Mouse (Mus musculus) mesoderm, embryonic 11.5 days (tissue): ENCODE results near the gene Arglu1.

ENCODE experiments used
- DNase-seq: peaks from one replicate; pipeline ENCODE4 v3.0.0-alpha.2; 2012; ENCODE audit warnings: low read depth, low spot score

Arglu1 gene

GRCm38 (mm10) chr8:8658426-8659224, 31.7 kb downstream of the Arglu1 start:
- peak; percentile 88 for DNase-seq

- DNase-seq = no peak
These were observed 32.5 kb downstream of the Arglu1 start for GRCm38 (mm10) chr8:8657692-8658355.

GRCm38 (mm10) chr8:8656578-8657441, 33.5 kb downstream of the Arglu1 start:
- DNase-seq = peak; percentile 46

- DNase-seq = peak; percentile 48
These were observed 34.7 kb downstream of the Arglu1 start for GRCm38 (mm10) chr8:8655346-8656340.

- DNase-seq = peak; percentile 71
These were observed 36.3 kb downstream of the Arglu1 start for GRCm38 (mm10) chr8:8653906-8654489.

DNA sequence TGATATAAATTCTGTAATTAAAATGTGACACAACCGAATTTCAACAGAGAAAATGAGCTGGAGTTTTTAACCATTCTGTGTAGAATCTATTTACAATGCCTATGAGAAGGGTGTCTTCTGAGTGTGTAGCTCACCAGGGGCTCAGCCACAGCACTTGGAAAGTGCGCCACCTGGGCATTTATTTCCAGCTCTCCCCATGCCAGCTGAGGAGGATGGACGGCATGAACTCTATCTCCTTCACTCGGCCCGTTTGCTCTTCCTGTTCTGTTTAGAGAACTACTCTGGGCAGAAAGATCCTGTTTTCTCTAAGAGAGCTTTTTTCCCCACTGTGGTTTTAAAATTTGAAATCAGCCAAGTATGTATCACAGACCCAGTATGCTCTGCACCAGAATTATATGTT, 37.0 kb downstream of the Arglu1 start:
- DNase-seq = no peak

DNA sequence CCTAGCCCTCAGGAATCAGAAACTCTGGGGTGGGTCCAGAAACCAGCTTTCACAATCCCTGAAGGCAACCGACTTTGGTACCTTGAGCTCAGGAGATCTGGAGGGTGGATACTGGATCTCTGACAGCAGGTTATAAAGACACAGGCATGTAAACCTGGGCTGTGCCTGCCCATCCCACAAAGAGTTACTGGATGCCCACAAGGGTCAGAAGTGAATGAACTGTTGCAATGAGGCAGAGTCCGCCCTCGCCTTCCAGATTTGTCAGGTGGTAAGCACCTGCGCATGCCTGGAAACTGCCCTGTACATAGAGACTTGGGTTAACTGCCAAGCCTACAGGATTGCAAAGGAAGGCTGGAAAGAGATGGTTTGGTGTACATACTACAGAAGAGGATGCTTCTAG, 37.9 kb downstream of the Arglu1 start:
- no peak for DNase-seq

DNA sequence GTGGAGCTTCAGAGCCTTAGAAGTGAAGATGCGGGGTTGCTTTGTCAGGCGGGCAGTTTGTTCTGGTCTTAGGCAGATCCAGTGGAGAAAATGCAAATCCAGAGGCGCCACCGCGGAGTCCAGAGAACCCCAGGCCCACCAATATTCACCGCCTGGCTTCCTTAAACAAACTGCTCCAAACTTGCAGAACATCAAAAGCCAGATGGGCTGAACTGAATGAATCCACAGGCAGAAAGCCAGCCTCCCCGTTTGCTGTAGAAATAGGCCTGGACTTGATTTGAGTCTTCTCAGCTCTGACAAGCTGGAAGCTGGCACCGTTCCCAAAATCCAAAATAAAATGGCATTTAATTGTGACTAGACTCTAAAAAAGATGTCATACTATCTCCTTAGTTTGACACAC, 40.4 kb downstream of the Arglu1 start:
- DNase-seq = no peak

DNA sequence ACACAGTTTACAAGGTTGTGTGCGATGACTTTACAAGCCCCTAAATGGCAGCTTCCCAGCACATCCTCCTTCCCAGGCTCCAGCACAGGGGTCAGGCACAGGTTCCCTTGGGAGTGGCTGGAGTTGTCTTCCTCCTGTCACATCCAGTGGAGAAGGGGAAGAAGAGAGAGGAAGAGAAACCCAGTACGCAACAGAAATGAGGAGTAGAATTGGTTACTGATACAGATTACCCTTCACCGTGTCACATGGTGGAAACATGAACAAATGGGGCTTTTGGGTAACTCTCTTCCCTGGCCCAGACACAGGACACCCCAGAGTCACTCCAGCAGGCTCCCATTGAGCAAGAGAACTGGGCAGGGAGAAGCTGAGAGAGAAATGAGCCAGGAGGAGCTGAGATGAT, 40.8 kb downstream of the Arglu1 start:
- no peak for DNase-seq

- DNase-seq = no peak
These were observed 41.6 kb downstream of the Arglu1 start for GRCm38 (mm10) chr8:8648686-8649085.

- DNase-seq = no peak
These were observed 42.5 kb downstream of the Arglu1 start for GRCm38 (mm10) chr8:8647824-8648223.

DNA sequence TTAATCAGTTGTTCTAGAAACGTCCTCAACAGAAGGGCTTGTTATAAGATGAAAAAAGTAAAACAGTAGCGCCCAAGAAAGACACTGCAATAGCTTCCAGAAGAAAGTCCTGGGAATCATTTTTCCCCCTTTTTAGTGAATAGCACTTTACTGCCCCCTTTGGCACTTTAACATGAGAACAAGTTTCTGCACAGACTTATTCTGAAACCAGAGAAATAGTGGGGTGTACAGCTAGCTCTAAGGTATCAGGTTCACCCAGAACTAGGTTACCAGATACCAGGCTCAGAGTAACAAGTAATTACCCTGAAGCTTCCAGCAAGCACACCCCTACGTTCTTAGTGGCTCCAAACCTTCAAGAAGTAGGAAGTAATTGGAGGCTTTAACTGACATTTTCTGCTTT, 43.0 kb downstream of the Arglu1 start:
- DNase-seq = no peak

DNA sequence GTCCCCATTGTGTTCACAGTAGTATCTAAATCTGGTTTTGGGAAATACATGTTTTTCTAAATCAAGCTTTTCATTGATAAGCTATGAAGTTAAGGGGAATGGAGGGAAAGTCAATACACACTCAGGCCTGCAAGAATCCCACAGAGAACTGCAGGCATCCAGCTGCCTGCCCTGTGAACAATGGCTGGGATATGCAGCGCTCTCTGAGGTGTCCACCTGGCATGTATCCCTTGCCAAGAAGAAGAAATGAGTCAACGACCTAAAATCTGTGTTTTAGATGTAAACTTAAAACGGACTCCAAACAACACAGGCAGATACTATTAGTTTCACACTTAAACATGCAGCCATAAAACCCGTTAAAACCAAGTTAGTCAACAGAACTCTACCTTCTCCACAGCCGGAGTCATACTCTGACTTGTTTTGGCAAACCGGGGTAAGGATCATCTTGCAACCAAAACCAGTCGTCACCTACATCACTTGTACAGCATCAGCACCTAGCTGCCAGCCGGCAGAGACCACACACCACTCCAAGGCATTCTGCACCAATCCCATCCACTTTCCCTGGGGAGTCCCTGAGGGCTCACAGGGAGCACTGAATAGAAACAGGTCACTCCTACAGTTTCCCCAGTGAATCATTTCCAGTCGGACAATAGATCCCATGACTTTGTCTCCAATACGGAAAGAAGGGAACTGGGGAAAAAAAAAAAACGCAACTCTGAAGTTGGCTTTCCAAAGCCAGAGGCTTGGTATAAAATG, 46.0 kb downstream of the Arglu1 start:
- no peak for DNase-seq

DNA sequence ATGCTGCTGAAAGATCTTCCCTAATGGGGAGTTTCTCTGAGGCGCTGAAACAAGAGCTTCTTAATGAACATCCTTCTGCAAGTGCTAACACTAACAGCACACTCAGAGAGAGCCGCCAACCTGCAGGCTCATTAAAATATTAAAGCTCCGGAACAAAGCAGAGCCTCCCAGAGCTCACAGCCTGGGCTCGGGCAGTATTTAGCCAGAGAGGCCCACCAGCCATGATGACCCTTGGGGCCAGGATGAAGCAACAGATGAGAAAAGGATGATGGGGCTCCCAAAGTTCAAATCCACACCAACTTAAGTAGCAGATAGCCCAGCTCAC, 50.1 kb downstream of the Arglu1 start:
- DNase-seq = no peak

DNA sequence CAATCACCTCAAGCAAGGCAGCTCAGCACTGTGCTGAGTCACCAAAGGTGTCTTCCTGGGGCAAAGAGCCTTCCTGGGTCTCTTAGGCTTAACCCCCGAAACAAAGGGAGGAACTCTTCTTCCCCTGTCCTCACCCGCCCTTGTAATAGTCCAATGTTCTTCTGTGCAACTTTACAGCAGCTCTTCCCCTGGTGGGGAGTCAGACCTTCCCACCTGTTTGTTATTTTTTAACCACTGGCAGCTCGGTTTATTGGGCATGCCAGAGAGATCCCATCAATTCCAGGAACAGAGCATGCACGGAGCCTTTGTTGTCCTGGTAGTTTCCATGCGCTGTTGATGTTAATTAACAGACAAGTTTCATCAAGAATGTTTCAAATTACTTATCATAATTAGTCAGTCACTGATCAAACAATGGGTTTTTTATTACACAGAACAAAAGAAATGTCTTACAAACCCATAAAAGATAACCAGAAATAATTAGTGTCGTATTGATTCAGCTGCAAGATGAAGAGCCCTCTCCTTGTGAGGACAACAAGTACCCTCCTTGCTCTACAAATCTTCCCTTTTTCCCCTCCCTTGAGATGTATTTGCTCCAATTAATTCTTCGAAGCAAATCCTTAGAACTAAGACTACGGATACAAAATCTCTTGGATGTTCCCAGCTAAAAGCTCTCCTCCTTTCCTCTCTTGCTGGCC, 50.6 kb downstream of the Arglu1 start:
- DNase-seq = no peak

GRCm38 (mm10) chr8:8631394-8631793, 58.9 kb downstream of the Arglu1 start:
- DNase-seq = no peak

GRCm38 (mm10) chr8:8624017-8624416, 66.3 kb downstream of the Arglu1 start:
- DNase-seq = no peak

DNA sequence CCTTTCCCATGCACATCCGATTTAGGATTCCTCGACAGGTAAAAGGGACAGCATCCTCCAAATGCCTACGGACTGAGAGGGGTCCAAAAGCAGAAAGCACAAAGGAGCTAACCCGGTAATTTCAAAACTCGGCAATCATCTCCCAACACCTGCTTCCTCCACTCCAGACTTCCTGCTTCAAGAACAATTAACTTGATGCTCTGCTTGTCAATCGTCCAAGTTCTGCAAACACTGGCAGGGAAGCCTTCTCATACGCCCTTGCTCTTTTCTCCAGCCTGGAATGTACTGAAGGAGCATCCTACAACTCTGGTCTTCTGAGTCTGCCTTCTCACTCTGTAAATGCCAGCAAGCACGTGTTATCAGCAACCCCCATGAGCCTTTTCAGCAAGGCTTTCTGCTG, 66.8 kb downstream of the Arglu1 start:
- no peak for DNase-seq

DNA sequence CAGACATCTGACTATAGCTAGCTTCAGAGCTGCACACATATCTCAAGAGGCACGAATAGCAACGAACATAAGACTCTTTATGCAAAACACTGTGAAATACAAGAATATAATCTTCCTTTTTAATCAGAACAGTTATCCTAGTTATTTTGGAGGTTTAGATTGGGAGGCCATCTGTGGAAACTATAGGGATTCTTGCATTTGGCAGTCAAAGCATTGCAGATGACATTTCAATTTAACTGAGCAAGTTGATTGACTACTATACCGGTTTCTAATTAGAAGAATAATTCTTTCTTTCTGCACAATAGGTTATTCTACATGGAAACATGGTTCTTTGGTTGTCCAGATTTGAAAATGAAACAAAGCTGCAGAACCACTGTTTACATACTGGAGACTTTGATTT, 67.8 kb downstream of the Arglu1 start:
- DNase-seq = no peak
